Mouse (Mus musculus) midbrain, embryonic 15.5 days (tissue): ENCODE results near the gene Stmn1. TPM values are rescaled to one million over a fixed set of nuclear protein-coding genes. Genes with fewer than 3 reads are reported as not detected.
"Not testable (repeated sequence)": the region's sequence is repeated elsewhere in the genome, so short reads cannot be mapped to it uniquely, and the experiment has no call there.

Experiments
- ATAC-seq: fragments of 200-750 bp; cut with Nextera tagmentation; replicated peaks from 2 replicates; pipeline ENCODE4 v1.8.0; 2017; ENCODE audit warnings: moderate TSS enrichment
- H3K27ac ChIP-seq: fragments of 300-500 bp; sonication (generic); 2 replicates; pipeline ENCODE4 v1.5.1; 2015; ENCODE audit warnings: mild to moderate bottlenecking, inconsistent platforms
- H3K27me3 ChIP-seq: fragments of 300-500 bp; sonication (generic); replicated peaks from 2 replicates; pipeline ENCODE4 v1.6.1; 2015; ENCODE audit warnings: inconsistent platforms
- H3K36me3 ChIP-seq: fragments of 300-500 bp; sonication (generic); replicated peaks from 2 replicates; pipeline ENCODE4 v1.6.1; 2015; ENCODE audit warnings: inconsistent platforms
- H3K4me1 ChIP-seq: fragments of 300-500 bp; sonication (generic); 2 replicates; pipeline ENCODE4 v1.6.1; 2015; ENCODE audit warnings: inconsistent platforms
- H3K4me2 ChIP-seq: fragments of 300-500 bp; sonication (generic); 2 replicates; pipeline ENCODE4 v1.6.1; 2015; ENCODE audit warnings: inconsistent platforms, mild to moderate bottlenecking, moderate library complexity
- H3K4me3 ChIP-seq: fragments of 300-500 bp; sonication (generic); 2 replicates; pipeline ENCODE4 v1.5.1; 2015; ENCODE audit warnings: mild to moderate bottlenecking, inconsistent platforms
- H3K9ac ChIP-seq: fragments of 300-500 bp; sonication (generic); 2 replicates; pipeline ENCODE4 v1.6.1; 2015; ENCODE audit warnings: mild to moderate bottlenecking, inconsistent platforms
- H3K9me3 ChIP-seq: fragments of 300-500 bp; sonication (generic); 2 replicates; pipeline ENCODE4 v1.6.1; 2016; ENCODE audit warnings: inconsistent platforms
- WGBS: fragments of 180-500 bp; shearing (Covaris S2); methylation state at CpG from one replicate; pipeline ENCODE4 v1.1.7; 2015; ENCODE audit warnings: mixed read lengths; 5-methylcytosine and 5-hydroxymethylcytosine counted together
- polyA plus RNA-seq: library from polyadenylated mRNA; unstranded; fragments of >200 nt; fragmentation: Nextera tagmentation; extraction: Ambion mirVana; gene quantifications from 2 replicates; pipeline ENCODE4 v1.2.1, GENCODE M21; 2015

The Stmn1 gene
- polyA plus RNA-seq, 1 experiment from 2014 or later: 7,674 TPM

GRCm38 (mm10) chr4:134480864-134481263 lies 12.7 kb downstream of the Stmn1 start:
- peaks cover 2% of the 10 kb centered on the region; the same call in 1 of the 2 replicates for H3K36me3 ChIP-seq
- no peak for ATAC-seq
- H3K27ac ChIP-seq: no peak overlapping the region
- H3K4me2 ChIP-seq: no peak overlapping the region
- 24% methylated on average over 6 of the region's 6 CpGs for WGBS
- H3K4me1 ChIP-seq: peaks cover 21% of the 10 kb centered on the region; the same call in 1 of the 2 replicates
- no peak overlapping the region for H3K9ac ChIP-seq
- no peak overlapping the region for H3K4me3 ChIP-seq
- no peaks in the 10 kb centered on the region for H3K9me3 ChIP-seq
- no peaks in the 10 kb centered on the region for H3K27me3 ChIP-seq

- Histone ChIP-seq H3K36me3 (no peaks in the 10 kb centered on the region), H3K9ac (no peak overlapping the region), H3K9me3 (no peaks in the 10 kb centered on the region), H3K27ac (no peak overlapping the region), H3K27me3 (no peaks in the 10 kb centered on the region), H3K4me1 (peaks cover 21% of the 10 kb centered on the region; the same call in 1 of the 2 replicates), H3K4me3 (no peak overlapping the region), H3K4me2 (no peak overlapping the region)
- ATAC-seq: no peak
- WGBS: 64% methylated on average over 6 of the region's 6 CpGs
Observed at GRCm38 (mm10) chr4:134481270-134481669, 13.2 kb downstream of the Stmn1 start.

- no peak overlapping the region for H3K4me3 ChIP-seq
- no peak for ATAC-seq
Observed at GRCm38 (mm10) chr4:134482442-134482841, 14.3 kb downstream of the Stmn1 start.

GRCm38 (mm10) chr4:134483078-134483688 lies 15.1 kb downstream of the Stmn1 start:
- Histone ChIP-seq H3K36me3 (no peaks in the 10 kb centered on the region), H3K4me3 (no peak overlapping the region), H3K4me2 (no peak overlapping the region), H3K27me3 (no peaks in the 10 kb centered on the region), H3K27ac (no peak overlapping the region), H3K9ac (no peak overlapping the region), H3K9me3 (no peaks in the 10 kb centered on the region), H3K4me1 (peaks cover 16% of the 10 kb centered on the region; the same call in 1 of the 2 replicates)
- 59% methylated on average over 6 of the region's 6 CpGs for WGBS
- no peak for ATAC-seq

More at GRCm38 (mm10) chr4:134482442-134482841, 14.3 kb downstream of the Stmn1 start:
- WGBS: 82% methylated on average over 8 of the region's 8 CpGs
- Histone ChIP-seq H3K27me3 (no peaks in the 10 kb centered on the region), H3K4me1 (peaks cover 21% of the 10 kb centered on the region; the same call in 1 of the 2 replicates), H3K27ac (no peak overlapping the region), H3K9ac (no peak overlapping the region), H3K9me3 (no peaks in the 10 kb centered on the region), H3K36me3 (no peaks in the 10 kb centered on the region), H3K4me2 (no peak overlapping the region)

- ATAC-seq: no peak; the same call in 1 of the 2 replicates
- WGBS: 44% methylated on average over 6 of the region's 6 CpGs
Observed at GRCm38 (mm10) chr4:134483696-134484095, 15.6 kb downstream of the Stmn1 start.

GRCm38 (mm10) chr4:134484231-134484630 lies 16.1 kb downstream of the Stmn1 start:
- H3K27me3 ChIP-seq: no peaks in the 10 kb centered on the region
- H3K9ac ChIP-seq: no peak overlapping the region
- no peak for ATAC-seq
- no peak overlapping the region for H3K27ac ChIP-seq
- H3K4me1 ChIP-seq: peaks cover 7% of the 10 kb centered on the region; the same call in 1 of the 2 replicates
- H3K9me3 ChIP-seq: no peaks in the 10 kb centered on the region
- H3K4me3 ChIP-seq: no peak overlapping the region
- no peak overlapping the region for H3K4me2 ChIP-seq
- WGBS: 86% methylated on average over 10 of the region's 10 CpGs
- H3K36me3 ChIP-seq: no peaks in the 10 kb centered on the region

More at GRCm38 (mm10) chr4:134483696-134484095, 15.6 kb downstream of the Stmn1 start:
- no peaks in the 10 kb centered on the region for H3K36me3 ChIP-seq
- no peak overlapping the region for H3K9ac ChIP-seq
- H3K27me3 ChIP-seq: no peaks in the 10 kb centered on the region
- H3K9me3 ChIP-seq: no peaks in the 10 kb centered on the region
- no peak overlapping the region for H3K4me2 ChIP-seq
- H3K4me3 ChIP-seq: no peak overlapping the region
- peaks cover 10% of the 10 kb centered on the region; the same call in 1 of the 2 replicates for H3K4me1 ChIP-seq
- no peak overlapping the region for H3K27ac ChIP-seq

- Histone ChIP-seq H3K4me1 (peaks cover 7% of the 10 kb centered on the region; the same call in 1 of the 2 replicates), H3K27me3 (no peaks in the 10 kb centered on the region), H3K9me3 (no peaks in the 10 kb centered on the region), H3K4me2 (no peak overlapping the region), H3K27ac (no peak overlapping the region), H3K4me3 (no peak overlapping the region), H3K36me3 (no peaks in the 10 kb centered on the region), H3K9ac (no peak overlapping the region)
- ATAC-seq: no peak
- 92% methylated on average over 5 of the region's 5 CpGs for WGBS
Observed at GRCm38 (mm10) chr4:134485151-134485900, 17.2 kb downstream of the Stmn1 start.

- 96% methylated on average over 5 of the region's 5 CpGs for WGBS
- no peaks in the 10 kb centered on the region for H3K9me3 ChIP-seq
- no peak for ATAC-seq
Observed at GRCm38 (mm10) chr4:134488211-134488610, 20.1 kb downstream of the Stmn1 start.

GRCm38 (mm10) chr4:134489986-134490665 lies 22.0 kb downstream of the Stmn1 start:
- H3K4me2 ChIP-seq: no peak overlapping the region
- H3K27ac ChIP-seq: no peak overlapping the region
- H3K36me3 ChIP-seq: no peaks in the 10 kb centered on the region
- H3K9me3 ChIP-seq: no peaks in the 10 kb centered on the region
- H3K27me3 ChIP-seq: no peaks in the 10 kb centered on the region
- WGBS: 87% methylated on average over 11 of the region's 11 CpGs
- no peak for ATAC-seq
- no peak overlapping the region for H3K9ac ChIP-seq
- H3K4me1 ChIP-seq: peaks cover 8% of the 10 kb centered on the region
- no peak overlapping the region for H3K4me3 ChIP-seq

More at GRCm38 (mm10) chr4:134488211-134488610, 20.1 kb downstream of the Stmn1 start:
- Histone ChIP-seq H3K4me2 (no peak overlapping the region), H3K36me3 (no peaks in the 10 kb centered on the region), H3K27ac (no peak overlapping the region), H3K9ac (no peak overlapping the region), H3K27me3 (no peaks in the 10 kb centered on the region), H3K4me1 (peaks cover 5% of the 10 kb centered on the region; the same call in 1 of the 2 replicates), H3K4me3 (no peak overlapping the region)

- no peak overlapping the region for H3K4me3 ChIP-seq
- H3K36me3 ChIP-seq: no peaks in the 10 kb centered on the region
- WGBS: 73% methylated on average over 6 of the region's 6 CpGs
- no peaks in the 10 kb centered on the region for H3K27me3 ChIP-seq
- no peak for ATAC-seq
- H3K27ac ChIP-seq: no peak overlapping the region
- no peak overlapping the region for H3K9ac ChIP-seq
- H3K4me2 ChIP-seq: no peak overlapping the region
- no peaks in the 10 kb centered on the region for H3K9me3 ChIP-seq
- H3K4me1 ChIP-seq: peaks cover 21% of the 10 kb centered on the region
Observed at GRCm38 (mm10) chr4:134491716-134492115, 23.6 kb downstream of the Stmn1 start.

GRCm38 (mm10) chr4:134494161-134494560 lies 26.0 kb downstream of the Stmn1 start:
- Histone ChIP-seq H3K27ac (0 out of 2 replicates have a peak overlapping the region, but pooled peaks have one; percentile 56), H3K4me1 (peaks cover 33% of the 10 kb centered on the region)
- H3K27me3 ChIP-seq, H3K4me2 ChIP-seq, H3K36me3 ChIP-seq, H3K9me3 ChIP-seq, H3K4me3 ChIP-seq, ATAC-seq, H3K9ac ChIP-seq: not testable (repeated sequence)
- WGBS: 92% methylated on average over 6 of the region's 6 CpGs
